Mouse (Mus musculus) embryonic facial prominence, embryonic 15.5 days (tissue): Measurements from ENCODE around the gene Gm20931. TPM values are rescaled to one million over a fixed set of nuclear protein-coding genes. Genes with fewer than 3 reads are reported as not detected.
"Not testable (repeated sequence)": the region's sequence is repeated elsewhere in the genome, so short reads cannot be mapped to it uniquely, and the experiment has no call there.

Experiments
- ATAC-seq: fragments of 200-750 bp; cut with Nextera tagmentation; 2 replicates; pipeline ENCODE4 v1.8.0; 2017; ENCODE audit warnings: low read depth, moderate TSS enrichment; ENCODE audit not compliant: insufficient number of reproducible peaks, low FRiP score, low TSS enrichment
- H3K27ac ChIP-seq: fragments of 300-500 bp; sonication (generic); replicated peaks from 2 replicates; pipeline ENCODE4 v1.5.1; 2015; ENCODE audit warnings: mild to moderate bottlenecking, inconsistent platforms
- H3K27me3 ChIP-seq: fragments of 300-500 bp; sonication (generic); 2 replicates; pipeline ENCODE4 v1.6.1; 2015; ENCODE audit warnings: inconsistent platforms
- H3K36me3 ChIP-seq: fragments of 300-500 bp; sonication (generic); 2 replicates; pipeline ENCODE4 v1.6.1; 2015; ENCODE audit warnings: mild to moderate bottlenecking, inconsistent platforms
- H3K4me1 ChIP-seq: fragments of 300-500 bp; sonication (generic); 2 replicates; pipeline ENCODE4 v1.6.1; 2015; ENCODE audit warnings: inconsistent platforms
- H3K4me2 ChIP-seq: fragments of 300-500 bp; sonication (generic); replicated peaks from 2 replicates; pipeline ENCODE4 v1.6.1; 2015; ENCODE audit warnings: mild to moderate bottlenecking, inconsistent platforms
- H3K4me3 ChIP-seq: fragments of 300-500 bp; sonication (generic); replicated peaks from 2 replicates; pipeline ENCODE4 v1.5.1; 2015; ENCODE audit warnings: mild to moderate bottlenecking, inconsistent platforms
- H3K9ac ChIP-seq: fragments of 300-500 bp; sonication (generic); 2 replicates; pipeline ENCODE4 v1.6.1; 2015; ENCODE audit warnings: inconsistent platforms
- H3K9me3 ChIP-seq: fragments of 300-500 bp; sonication (generic); replicated peaks from 2 replicates; pipeline ENCODE4 v1.6.1; 2016; ENCODE audit warnings: inconsistent platforms
- WGBS: fragments of 180-500 bp; shearing (Covaris S2); methylation state at CpG from one replicate; pipeline ENCODE4 v1.1.7; 2015; 5-methylcytosine and 5-hydroxymethylcytosine counted together
- polyA plus RNA-seq: library from polyadenylated mRNA; unstranded; fragments of >200 nt; fragmentation: Nextera tagmentation; extraction: Ambion mirVana; gene quantifications from 2 replicates; pipeline ENCODE4 v1.2.1, GENCODE M21; 2015

Gm20931 gene
- polyA plus RNA-seq = not detected in 2 replicates

GRCm38 (mm10) chrY:55213420-55213819, at the start of gene Gm20931:
TSS of gene Gm20931 (plus strand) at chrY:55213720.
- not testable (repeated sequence) for ATAC-seq, H3K9ac ChIP-seq

More at GRCm38 (mm10) chrY:55213420-55213819, at the start of gene Gm20931:
- H3K36me3 ChIP-seq, H3K9me3 ChIP-seq, H3K27me3 ChIP-seq, H3K4me1 ChIP-seq, H3K4me3 ChIP-seq, H3K27ac ChIP-seq, H3K4me2 ChIP-seq: not testable (repeated sequence)
- WGBS = no CpG with 5 or more reads among the region's 6 CpGs
